Mouse (Mus musculus) adrenal gland, adult 8-10 months (tissue): ENCODE data around the gene Tmem242. TPM values are rescaled to one million over a fixed set of nuclear protein-coding genes. Genes with fewer than 3 reads are reported as not detected.

Experiments used
- DNase-seq: peaks from one replicate; pipeline ENCODE4 v3.0.0; 2022
- total RNA-seq, 4 experiments: library from RNA; stranded (reverse); gene quantifications; 2 replicates each; pipeline ENCODE4 v1.2.4; 2022

The Tmem242 gene
- total RNA-seq, 4 experiments from 2014 or later = 118 to 126 (median 122) TPM

- DNase-seq = no peak
Measured at GRCm38 (mm10) chr17:5416518-5416917, 23.5 kb downstream of the Tmem242 start.

GRCm38 (mm10) chr17:5414041-5414440 is 26.0 kb downstream of the Tmem242 start:
- DNase-seq = no peak

- DNase-seq = no peak
Measured at GRCm38 (mm10) chr17:5413350-5413749, 26.7 kb downstream of the Tmem242 start.

GRCm38 (mm10) chr17:5412740-5413139 is 27.3 kb downstream of the Tmem242 start:
- DNase-seq = no peak

- no peak for DNase-seq
Measured at GRCm38 (mm10) chr17:5412301-5412700, 27.8 kb downstream of the Tmem242 start.

GRCm38 (mm10) chr17:5411205-5411604 is 28.9 kb downstream of the Tmem242 start:
- no peak for DNase-seq

GRCm38 (mm10) chr17:5410336-5410735 is 29.7 kb downstream of the Tmem242 start:
- no peak for DNase-seq

GRCm38 (mm10) chr17:5407030-5407429 is 33.0 kb downstream of the Tmem242 start:
- no peak for DNase-seq

- DNase-seq = no peak
Measured at GRCm38 (mm10) chr17:5406566-5406965, 33.5 kb downstream of the Tmem242 start.

- DNase-seq = no peak
Measured at GRCm38 (mm10) chr17:5403885-5404284, 36.2 kb downstream of the Tmem242 start.

- peak; percentile 73 for DNase-seq
Measured at GRCm38 (mm10) chr17:5402624-5403023, 37.4 kb downstream of the Tmem242 start.

- DNase-seq = peak; percentile 35
Measured at GRCm38 (mm10) chr17:5402069-5402468, 38.0 kb downstream of the Tmem242 start.

GRCm38 (mm10) chr17:5401288-5401687 is 38.8 kb downstream of the Tmem242 start:
- DNase-seq = no peak

GRCm38 (mm10) chr17:5400435-5401090 is 39.5 kb downstream of the Tmem242 start:
- DNase-seq = no peak

GRCm38 (mm10) chr17:5397148-5398007 is 42.7 kb downstream of the Tmem242 start:
- peak; percentile 59 for DNase-seq

- DNase-seq = no peak
Measured at GRCm38 (mm10) chr17:5396213-5396612, 43.8 kb downstream of the Tmem242 start.

GRCm38 (mm10) chr17:5395454-5396205 is 44.4 kb downstream of the Tmem242 start:
- no peak for DNase-seq

- DNase-seq = no peak
Measured at GRCm38 (mm10) chr17:5390682-5391081, 49.4 kb downstream of the Tmem242 start.

- no peak for DNase-seq
Measured at GRCm38 (mm10) chr17:5388351-5388750, 51.7 kb downstream of the Tmem242 start.

- no peak for DNase-seq
Measured at GRCm38 (mm10) chr17:5386885-5387545, 53.0 kb downstream of the Tmem242 start.

GRCm38 (mm10) chr17:5385694-5386093 is 54.4 kb downstream of the Tmem242 start:
- DNase-seq = no peak

- no peak for DNase-seq
Measured at GRCm38 (mm10) chr17:5377930-5378310, 62.1 kb downstream of the Tmem242 start.
